Mouse (Mus musculus) liver, embryonic 14.5 days (tissue): ENCODE measurements around the gene Myrip.

Experiments used
- CTCF ChIP-seq: IDR thresholded peaks from 2 replicates; pipeline ENCODE4 v1.5.1; 2016; ENCODE audit warnings: antibody characterized with exemption, low read depth, control low read depth
- EP300 ChIP-seq: IDR thresholded peaks from 2 replicates; pipeline ENCODE4 v1.6.1; 2016; ENCODE audit warnings: antibody characterized with exemption, low read depth

GRCm38 (mm10) chr9:120409663-120410181, 108.4 kb downstream of the Myrip start:
- TF ChIP-seq CTCF (no peak), EP300 (no peak)
